Mouse (Mus musculus) left cerebral cortex, adult 2 months (tissue): ENCODE measurements around the gene Gm20683. TPM values are rescaled to one million over a fixed set of nuclear protein-coding genes. Genes with fewer than 3 reads are reported as not detected.

Experiments used
- DNase-seq, 2 experiments: peaks; one replicate each; pipeline ENCODE4 v3.0.0; 2021 to 2022; ENCODE audit warnings: low spot score in 2 of 2, mixed read lengths in 1 of 2; ENCODE audit errors: extremely low spot score in 1 of 2
- H3K27ac ChIP-seq: fragments of 200-600 bp; 2 replicates; pipeline ENCODE4 v1.8.1; 2022
- H3K4me3 ChIP-seq: fragments of 200-600 bp; 2 replicates; pipeline ENCODE4 v1.8.1; 2022
- CTCF ChIP-seq: fragments of 200-600 bp; IDR thresholded peaks from 2 replicates; pipeline ENCODE4 v1.8.1; 2022; ENCODE audit warnings: antibody characterized with exemption, mild to moderate bottlenecking, moderate library complexity
- intact Hi-C: fragments of 180-260 bp; cut with DNase I; formaldehyde crosslinking; loops from one replicate; pipeline ENCODE4 v1.15.1; 2025
- total RNA-seq, 2 experiments: library from RNA; stranded (reverse); gene quantifications; 2 replicates each; pipeline ENCODE4 v1.2.3; 2021

The Gm20683 gene
- total RNA-seq, 2 experiments from 2014 or later, result 23.0 to 25.1 TPM

DNA sequence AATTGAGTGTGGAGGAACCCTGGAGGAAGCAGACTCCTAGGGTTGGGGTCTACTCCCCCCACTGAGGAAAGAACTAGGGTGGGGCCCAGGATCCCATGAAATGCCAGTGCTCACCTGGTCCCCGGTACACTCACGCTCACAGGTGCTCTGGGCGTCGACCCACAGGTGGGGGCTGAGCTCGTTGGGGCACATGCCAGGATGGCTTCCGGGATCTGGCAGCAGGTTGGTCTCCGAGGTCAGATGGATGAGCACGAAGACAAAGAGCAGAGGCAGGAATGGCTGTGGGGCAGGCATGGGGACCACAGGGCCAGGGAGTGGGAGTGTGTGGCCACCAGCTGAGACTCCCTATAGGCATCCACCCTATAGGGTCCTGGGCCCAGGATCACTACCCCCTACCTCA lies 38.2 kb upstream of the Gm20683 start:
- intact Hi-C loops, result loop anchor here (5.0 kb wide), 1 partner anchor 38 kb away; the partner anchor contains the start of gene Rab40c
- no peak overlapping the region for H3K4me3 ChIP-seq
- H3K27ac ChIP-seq, result no peak overlapping the region
- DNase-seq, result no peak
- no peak for TF ChIP-seq CTCF

- no peak overlapping the region for H3K4me3 ChIP-seq
- no peak overlapping the region for H3K27ac ChIP-seq
- peak; percentile 60 for TF ChIP-seq CTCF
- DNase-seq, result peak in 1 of 2 experiments; percentile 55
- intact Hi-C loops, result loop anchor here (5.0 kb wide), 1 partner anchor 38 kb away; the partner anchor contains the start of gene Rab40c
Measured at GRCm38 (mm10) chr17:25879261-25879660, 37.7 kb upstream of the Gm20683 start.

DNA sequence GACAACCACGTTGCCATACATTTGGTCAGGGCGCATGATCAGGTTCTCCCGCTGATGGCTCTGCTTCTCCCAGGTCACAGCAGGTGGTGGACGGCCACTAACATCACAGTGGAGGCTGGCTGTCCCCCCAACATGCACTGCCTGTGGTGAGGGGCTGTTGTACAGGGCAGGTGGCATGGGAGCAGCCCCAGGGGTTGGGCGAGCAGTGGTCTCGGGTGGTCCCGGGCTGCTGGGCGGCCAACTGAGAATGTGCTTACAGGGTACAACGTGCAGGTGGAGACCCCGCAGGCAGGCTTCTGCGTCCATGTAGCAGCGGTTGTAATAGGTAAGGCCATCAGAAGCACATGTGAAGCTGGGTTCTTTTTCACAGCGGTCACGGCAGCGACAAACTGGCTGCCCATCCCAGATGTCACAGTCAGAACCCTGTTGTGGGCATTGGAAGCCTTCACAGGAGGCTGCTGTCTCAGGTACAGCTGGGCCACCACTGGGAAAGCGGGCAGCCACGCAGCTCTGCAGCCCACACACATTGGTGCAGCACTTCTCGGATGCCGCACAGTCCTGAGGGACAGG lies 37.1 kb upstream of the Gm20683 start:
- intact Hi-C loops, result loop anchor here (5.0 kb wide), 1 partner anchor 39 kb away; the partner anchor contains the start of gene Rab40c
- Histone ChIP-seq H3K27ac (no peak overlapping the region), H3K4me3 (no peak overlapping the region)
- DNase-seq, result peak in 1 of 2 experiments; percentile 24
- TF ChIP-seq CTCF, result no peak

DNA sequence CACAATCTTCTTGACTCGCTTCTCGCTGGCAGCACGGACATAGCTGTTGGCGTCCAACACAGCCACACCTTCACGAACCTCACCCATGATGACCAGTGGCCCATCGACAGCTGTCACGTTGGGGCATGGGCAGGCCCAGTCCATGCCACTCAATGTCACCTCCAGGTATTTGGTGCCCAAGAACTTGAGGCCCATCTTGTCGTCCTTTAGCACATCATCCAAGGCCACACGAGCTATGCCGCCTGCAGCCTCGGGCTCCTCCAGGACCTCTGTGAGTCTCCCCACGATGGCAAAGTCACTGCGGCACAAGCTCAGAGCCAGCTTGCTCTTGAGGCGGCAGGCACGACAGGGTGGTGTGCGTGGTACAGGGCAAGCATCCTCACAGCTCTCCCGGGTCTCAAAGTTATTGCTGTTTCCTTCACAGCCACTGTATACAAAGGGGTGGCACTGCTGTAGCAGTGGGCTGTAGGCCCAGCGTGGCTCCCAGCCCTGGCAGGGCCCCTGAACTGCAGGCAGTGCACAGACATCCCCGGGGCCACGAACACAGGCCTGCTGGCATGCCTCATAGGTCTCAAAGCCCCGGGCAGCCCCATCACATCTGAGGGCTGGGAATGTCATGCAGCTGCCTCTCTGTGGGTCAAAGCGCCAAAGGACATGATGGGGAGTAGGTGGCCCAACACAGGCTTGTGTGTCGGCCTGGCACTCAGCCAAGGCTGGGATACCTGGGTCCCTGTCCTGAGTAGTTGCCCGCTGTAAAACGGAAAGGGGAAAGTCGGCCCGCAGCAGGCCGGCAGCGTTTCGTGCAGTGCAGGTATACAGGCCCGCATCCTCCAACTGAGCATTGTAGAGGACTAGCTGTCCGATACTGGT lies 36.4 kb upstream of the Gm20683 start:
- no peak for DNase-seq
- TF ChIP-seq CTCF, result no peak
- intact Hi-C loops, result loop anchor here (5.0 kb wide), 1 partner anchor 39 kb away; the partner anchor contains the start of gene Rab40c

GRCm38 (mm10) chr17:25877025-25877424 lies 35.5 kb upstream of the Gm20683 start:
- no peak for DNase-seq
- no peak overlapping the region for H3K27ac ChIP-seq
- intact Hi-C loops, result loop anchor here (5.0 kb wide), 1 partner anchor 40 kb away; the partner anchor contains the start of gene Rab40c
- no peak for TF ChIP-seq CTCF
- H3K4me3 ChIP-seq, result no peak overlapping the region; the same call in 1 of the 2 replicates

More for the DNA sequence above, 36.4 kb upstream of the Gm20683 start:
- no peak overlapping the region for H3K27ac ChIP-seq
- H3K4me3 ChIP-seq, result no peak overlapping the region

DNA sequence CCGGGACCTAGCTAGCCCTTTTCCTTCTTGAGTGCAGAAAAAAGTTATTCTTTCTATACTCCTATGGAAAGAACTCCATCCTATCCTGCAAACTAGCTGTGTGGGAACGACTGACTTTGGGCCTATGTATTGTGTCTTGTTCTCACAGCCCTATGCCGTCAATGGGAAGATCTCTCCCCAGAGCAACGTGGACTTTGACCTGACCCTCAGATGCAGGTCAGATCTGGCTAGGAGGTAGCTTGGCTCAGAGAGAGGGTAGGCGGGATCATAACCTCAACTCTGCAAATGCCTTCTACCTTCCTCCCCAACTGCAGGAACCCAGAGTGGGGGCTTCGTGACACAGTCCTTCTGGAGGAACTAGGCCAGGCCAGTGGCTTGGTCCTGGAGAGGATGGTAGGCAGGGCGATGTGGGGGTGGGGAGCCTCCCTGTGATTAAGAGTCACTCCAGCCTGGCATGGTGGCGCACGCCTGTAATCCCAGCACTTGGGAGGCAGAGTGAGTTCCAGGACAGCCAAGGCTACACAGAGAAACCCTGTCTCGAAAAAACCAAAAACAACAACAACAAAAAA lies 34.9 kb upstream of the Gm20683 start:
- Histone ChIP-seq H3K27ac (peak overlapping the region; percentile 88), H3K4me3 (peak overlapping the region; percentile 77)
- no peak for TF ChIP-seq CTCF
- intact Hi-C loops, result loop anchor here (5.0 kb wide), 1 partner anchor 41 kb away; the partner anchor contains the start of gene Rab40c
- no peak for DNase-seq

GRCm38 (mm10) chr17:25875171-25876136 lies 33.9 kb upstream of the Gm20683 start:
- H3K4me3 ChIP-seq, result peak overlapping the region; percentile 77
- peak overlapping the region; percentile 88 for H3K27ac ChIP-seq
- TF ChIP-seq CTCF, result peak; percentile 15; the same call in 1 of the 2 replicates
- intact Hi-C loops, result loop anchor here (5.0 kb wide), 1 partner anchor 42 kb away; the partner anchor contains the start of gene Rab40c
- peak; percentile 90 for DNase-seq

DNA sequence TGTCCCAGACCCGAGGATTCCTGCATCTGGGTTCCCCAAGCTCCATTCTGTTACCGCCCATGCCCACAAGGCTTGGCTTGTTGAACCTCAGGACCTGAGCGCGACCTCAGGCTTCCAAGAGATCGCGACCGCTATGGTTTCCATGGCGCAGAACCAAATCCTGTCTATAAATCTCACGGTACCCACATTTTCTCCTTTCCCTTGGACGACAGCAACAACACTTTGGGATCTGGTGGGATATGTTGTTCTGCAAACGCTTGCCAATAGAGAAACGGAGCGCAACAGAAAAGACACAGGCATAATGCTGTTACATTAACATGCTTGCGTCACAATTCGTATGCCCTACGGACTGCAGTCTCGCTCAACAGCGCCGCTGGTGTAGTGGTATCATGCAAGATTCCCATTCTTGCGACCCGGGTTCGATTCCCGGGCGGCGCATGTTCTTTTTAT lies 33.2 kb upstream of the Gm20683 start, which contains the start of gene Mettl26:
Gene Mettl26, plus strand, starts transcription at position 354 of the 450 bp plus-strand sequence.
- intact Hi-C loops, result loop anchor here (5.0 kb wide), 1 partner anchor 43 kb away; the partner anchor contains the start of gene Rab40c
- Histone ChIP-seq H3K4me3 (peak within 1 kb of the TSS; percentile 77), H3K27ac (peak within 1 kb of the TSS; percentile 88)
- TF ChIP-seq CTCF, result peak; percentile 18
- peak; percentile 93 to 99 for DNase-seq

- Histone ChIP-seq H3K27ac (peak overlapping the region; percentile 88), H3K4me3 (peak overlapping the region; percentile 77)
- DNase-seq, result no peak
- no peak for TF ChIP-seq CTCF
- intact Hi-C loops, result no loop called here
Measured at GRCm38 (mm10) chr17:25874148-25874720, 32.7 kb upstream of the Gm20683 start.
